Mouse (Mus musculus) megakaryocyte, embryonic 14.5 days (primary cell): Measurements from ENCODE around the gene Zfp182.

ENCODE experiments used
- FLI1 ChIP-seq: IDR thresholded peaks from 2 replicates; pipeline ENCODE4 v1.6.1; 2012; ENCODE audit warnings: low read length, inconsistent platforms, mixed read lengths
- GATA1 ChIP-seq: IDR thresholded peaks from 3 replicates; pipeline ENCODE4 v1.6.1; 2012; ENCODE audit warnings: mixed read lengths, low read length, inconsistent platforms, borderline replicate concordance

GRCm38 (mm10) chrX:21061866-21062543 lies at the start of gene Zfp182:
- TF ChIP-seq GATA1 (no peak), FLI1 (no peak)
